Mouse (Mus musculus) c-Kit-negative CD71-positive TER-119-positive erythroid progenitor cells, embryonic 14.5 days (primary cell): ENCODE data around the gene Scamp1.
"Not testable (repeated sequence)": the region's sequence is repeated elsewhere in the genome, so short reads cannot be mapped to it uniquely, and the experiment has no call there.

Experiments
- DNase-seq: peaks from one replicate; pipeline ENCODE4 v3.0.0-alpha.2; 2013; ENCODE audit warnings: low read depth, low spot score

The Scamp1 gene

DNA sequence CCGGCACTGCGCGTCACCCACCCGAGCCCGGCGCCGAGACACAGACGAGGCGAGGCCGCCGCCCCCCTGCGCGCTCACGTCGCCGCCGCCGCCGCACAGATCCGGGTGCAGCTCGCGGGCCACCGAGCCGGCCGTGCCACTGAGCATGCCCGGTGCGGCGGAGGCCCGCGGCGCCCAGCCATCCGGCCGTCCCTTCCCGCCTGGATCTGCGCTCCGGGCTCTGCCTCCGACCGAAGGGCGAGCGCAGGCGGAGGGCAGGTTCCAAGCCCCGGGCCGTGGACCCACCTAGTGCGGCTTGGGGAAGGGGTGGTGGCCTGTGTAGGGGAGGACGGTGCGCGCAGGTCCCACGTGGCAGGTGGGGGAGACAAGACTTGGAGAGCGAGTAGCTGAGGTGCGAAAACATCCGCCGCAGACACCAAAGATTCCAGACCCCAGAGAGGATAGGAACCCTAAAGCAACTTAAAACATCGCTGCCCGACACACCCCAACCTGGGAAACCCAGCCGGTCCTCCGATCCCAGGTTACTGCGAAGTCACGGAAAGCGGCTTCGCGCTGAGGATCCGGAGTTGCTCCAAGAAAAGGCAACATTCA lies at the start of gene Scamp1:
Gene Scamp1 (minus strand): TSS at position 577 of the 591 bp plus-strand sequence.
- DNase-seq, result no peak

GRCm38 (mm10) chr13:94330392-94330979 lies 44.8 kb upstream of the Scamp1 start:
- no peak for DNase-seq

DNA sequence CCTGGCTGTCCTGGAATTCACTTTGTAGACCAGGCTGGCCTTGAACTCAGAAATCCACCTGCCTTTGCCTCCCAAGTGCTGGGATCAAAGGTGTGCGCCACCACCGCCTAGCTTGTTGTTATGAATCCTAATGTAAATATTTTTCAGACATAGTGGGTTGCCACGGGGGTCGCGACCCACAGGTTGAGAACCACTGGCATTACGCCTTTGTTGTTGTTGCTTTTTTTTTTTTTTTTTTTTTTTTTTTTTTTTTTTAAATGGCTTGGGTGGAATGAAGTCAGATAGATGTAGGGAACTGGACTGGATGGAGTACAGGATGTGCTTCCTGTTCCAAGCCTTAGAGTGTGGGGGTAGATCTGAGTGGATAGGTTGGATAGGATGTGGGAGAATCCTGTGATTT lies 43.3 kb upstream of the Scamp1 start:
- not testable (repeated sequence) for DNase-seq

DNA sequence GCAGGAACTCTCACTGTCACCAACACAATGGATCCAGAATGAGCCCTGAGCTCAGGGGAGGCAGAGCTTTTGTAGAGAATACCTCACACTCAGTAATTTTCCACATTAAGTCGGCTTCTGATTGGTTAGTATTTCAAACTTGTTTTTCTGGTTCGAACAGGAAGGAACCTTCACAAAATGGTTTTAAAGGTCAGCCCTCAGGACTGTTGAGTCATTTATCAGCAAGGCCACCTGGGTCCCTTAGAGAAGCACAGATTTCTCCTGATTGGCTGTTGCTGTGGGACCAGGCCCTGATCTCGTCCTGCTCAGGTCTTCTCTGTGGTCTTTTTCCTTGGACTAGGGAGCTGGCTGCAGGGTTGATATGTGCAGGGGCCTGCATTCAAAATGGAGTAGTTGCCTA lies 42.4 kb upstream of the Scamp1 start:
- DNase-seq, result no peak

- no peak for DNase-seq
Observed at GRCm38 (mm10) chr13:94322475-94322874, 36.8 kb upstream of the Scamp1 start.

DNA sequence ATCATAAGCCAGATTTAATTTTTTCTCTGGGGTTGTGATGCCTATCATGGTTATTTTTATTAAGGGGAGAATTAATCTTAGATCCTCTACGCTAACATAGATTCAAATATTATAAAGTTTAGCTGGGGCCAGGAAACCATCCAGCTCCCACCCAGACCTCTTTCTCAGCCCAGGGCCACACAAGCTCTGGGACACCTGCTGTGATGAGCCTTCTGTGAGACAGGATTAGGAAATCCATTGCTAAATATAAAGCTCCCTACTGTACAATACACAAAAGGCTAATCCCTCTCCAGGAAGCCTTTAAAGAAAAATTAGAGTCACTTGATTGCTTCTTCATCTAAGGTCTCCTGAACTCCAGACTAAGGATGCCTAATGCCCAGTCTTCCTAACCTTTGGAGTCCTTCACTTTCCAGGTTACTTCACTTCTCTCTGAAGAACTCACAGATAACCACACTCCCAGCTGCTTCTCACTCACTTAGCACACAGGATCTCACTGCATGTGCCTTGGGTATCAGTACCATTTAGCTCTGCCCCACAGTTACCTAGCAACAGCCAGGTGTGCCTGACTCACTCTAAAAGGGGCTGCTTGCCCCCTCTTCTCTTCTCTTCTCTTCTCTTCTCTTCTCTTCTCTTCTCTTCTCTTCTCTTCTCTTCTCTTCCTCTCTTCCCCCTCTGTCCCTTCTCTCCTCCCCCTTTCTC lies 35.6 kb upstream of the Scamp1 start:
- DNase-seq, result no peak

- no peak for DNase-seq
Observed at GRCm38 (mm10) chr13:94316975-94317511, 31.4 kb upstream of the Scamp1 start.

GRCm38 (mm10) chr13:94312812-94313211 lies 27.2 kb upstream of the Scamp1 start:
- not testable (repeated sequence) for DNase-seq

DNA sequence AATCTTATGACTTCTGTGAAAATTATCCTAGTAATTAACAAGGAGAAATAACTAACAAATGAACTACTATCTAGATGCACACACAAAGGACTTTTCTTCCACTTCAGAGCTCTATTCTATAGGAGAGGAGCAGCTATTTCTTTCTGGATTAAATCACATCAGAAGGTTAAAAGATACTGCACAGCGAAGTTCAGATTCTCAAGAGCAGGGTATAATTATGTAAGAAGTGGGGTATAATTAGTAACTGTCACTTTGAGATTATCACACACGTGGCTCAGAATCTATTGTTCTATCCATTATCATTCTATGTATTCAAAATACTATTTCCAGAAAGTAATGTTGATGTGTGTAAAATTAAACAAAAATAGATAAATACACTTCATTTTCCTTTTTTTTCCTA lies 22.6 kb upstream of the Scamp1 start:
- DNase-seq, result no peak

DNA sequence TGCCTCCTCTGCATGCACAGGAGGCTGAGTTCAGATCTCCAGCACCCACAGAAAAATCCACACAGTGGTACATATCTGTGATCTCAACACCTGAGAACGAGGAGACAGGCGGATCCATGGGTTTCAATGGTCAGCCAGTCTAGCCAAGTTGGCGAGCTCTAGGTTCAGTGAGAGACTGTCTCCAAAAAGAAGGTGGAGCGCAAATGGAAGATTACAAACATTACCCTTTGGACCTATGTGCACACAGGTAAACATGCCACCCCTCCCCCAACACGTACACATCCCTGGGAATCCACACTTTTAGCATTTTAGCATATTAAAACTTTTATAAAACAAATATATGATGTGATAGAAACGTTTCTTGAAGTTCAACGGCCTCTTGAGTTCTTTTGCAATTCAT lies 21.9 kb upstream of the Scamp1 start:
- no peak for DNase-seq

- DNase-seq, result no peak
Observed at GRCm38 (mm10) chr13:94306968-94307289, 21.3 kb upstream of the Scamp1 start.

- DNase-seq, result no peak
Observed at GRCm38 (mm10) chr13:94306277-94306967, 20.8 kb upstream of the Scamp1 start.

- DNase-seq, result no peak
Observed at GRCm38 (mm10) chr13:94300946-94301538, 15.4 kb upstream of the Scamp1 start.

DNA sequence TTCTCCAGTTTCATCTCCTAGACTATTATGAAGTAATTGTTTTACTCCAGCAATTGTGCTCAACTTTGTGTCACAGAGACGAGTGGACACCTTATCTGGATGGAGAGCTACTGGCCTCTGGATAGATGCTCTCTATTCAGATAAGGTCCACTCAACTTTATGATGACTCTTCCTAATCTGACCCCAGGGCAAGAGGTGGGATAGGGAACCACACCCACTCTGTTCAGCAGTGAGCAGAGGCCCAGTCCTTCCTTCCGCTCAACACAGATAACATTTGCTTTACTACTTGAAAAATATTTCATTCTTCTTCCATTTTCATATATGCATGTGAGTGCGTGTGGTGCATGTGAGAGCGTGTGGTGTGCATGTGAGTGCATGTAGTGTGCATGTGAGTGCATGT lies 14.6 kb upstream of the Scamp1 start:
- no peak for DNase-seq

DNA sequence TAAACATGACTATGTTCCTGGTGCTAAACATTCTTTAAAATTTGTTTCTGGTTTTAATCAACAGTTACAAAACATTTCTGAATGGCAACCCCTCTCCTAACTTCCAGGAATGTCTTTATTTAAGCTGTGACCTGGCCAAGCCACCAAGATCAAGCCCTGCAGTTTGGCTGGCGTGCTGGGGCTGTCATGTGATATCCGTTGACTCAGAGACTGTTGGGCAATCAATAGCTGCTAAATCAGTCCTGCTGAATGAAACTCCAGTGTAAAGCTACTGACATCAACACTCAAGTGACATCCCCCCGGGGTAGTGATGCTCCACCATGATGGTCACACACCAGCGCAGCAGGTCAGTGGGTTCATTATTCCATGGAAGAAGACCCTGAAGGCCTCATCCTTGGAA lies 12.7 kb upstream of the Scamp1 start:
- no peak for DNase-seq

GRCm38 (mm10) chr13:94296371-94296770 lies 10.7 kb upstream of the Scamp1 start:
- DNase-seq, result no peak

DNA sequence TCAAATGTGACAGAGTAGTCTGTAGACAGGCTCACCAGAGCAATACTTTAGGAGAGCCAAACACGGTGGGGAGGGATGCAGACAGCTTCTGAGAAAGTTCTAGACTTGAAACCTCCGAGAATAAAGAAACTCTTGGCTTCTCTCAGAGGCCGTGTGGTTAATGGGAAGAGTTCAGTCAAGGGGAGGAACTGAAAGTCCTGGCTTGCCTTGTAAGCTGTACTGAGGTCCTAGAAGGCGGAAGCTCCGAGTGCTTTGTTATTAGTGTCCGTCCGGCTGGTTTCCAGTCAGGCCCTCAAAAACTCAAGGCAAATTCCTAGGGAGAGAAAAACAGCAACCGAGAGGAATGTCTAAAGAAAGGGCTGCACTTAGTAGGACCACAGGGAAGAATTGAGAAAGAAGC lies 10.3 kb upstream of the Scamp1 start:
- DNase-seq, result no peak

DNA sequence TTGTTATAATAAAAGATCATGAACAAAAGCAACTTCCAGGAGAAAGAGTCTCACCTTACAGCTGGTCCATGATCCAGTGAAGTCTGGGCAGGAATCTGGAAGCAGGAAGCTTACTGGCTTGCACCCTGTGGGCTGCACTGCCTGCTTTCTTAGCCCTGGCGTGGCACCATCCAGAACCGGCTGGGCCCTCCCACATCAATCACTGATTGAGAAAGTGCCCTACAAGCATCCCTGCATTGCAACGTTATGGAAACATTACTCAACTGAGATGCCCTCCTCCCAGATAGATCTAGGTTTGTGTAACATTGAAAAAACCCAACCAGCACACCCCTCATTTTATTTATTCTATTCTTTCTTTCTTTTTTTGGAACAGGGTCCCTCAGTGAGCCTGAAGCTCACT lies 9.2 kb upstream of the Scamp1 start:
- no peak for DNase-seq

DNA sequence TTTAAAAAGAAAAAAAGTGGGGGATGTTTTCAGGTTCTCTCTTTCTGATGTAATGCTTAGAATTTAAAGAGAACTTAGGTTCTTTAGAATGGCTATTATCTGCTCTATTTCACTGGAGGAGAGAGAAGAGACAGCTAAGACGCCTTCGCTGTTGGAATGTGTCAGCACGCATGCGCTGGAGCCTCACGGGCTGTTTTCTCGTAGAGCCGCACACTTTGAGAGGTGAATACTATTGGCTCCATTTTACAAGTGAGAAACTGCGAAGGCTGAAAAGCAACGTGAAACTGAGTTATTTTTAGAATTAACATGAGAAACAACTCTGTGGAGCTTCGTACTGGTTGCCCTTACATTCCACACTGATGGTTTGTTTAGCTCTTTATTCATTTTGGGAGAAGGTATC lies 8.3 kb upstream of the Scamp1 start:
- DNase-seq, result no peak

- DNase-seq, result no peak
Observed at GRCm38 (mm10) chr13:94286195-94286594, 538 bp upstream of the Scamp1 start.

- DNase-seq, result no peak
Observed at GRCm38 (mm10) chr13:94284543-94285269, 951 bp downstream of the Scamp1 start.
